Mouse (Mus musculus) CH12.LX (cell line): ENCODE results near the gene Rita1. TPM values are rescaled to one million over a fixed set of nuclear protein-coding genes. Genes with fewer than 3 reads are reported as not detected.

ENCODE experiments used
- DNase-seq: peaks from one replicate; pipeline ENCODE4 v3.0.0-alpha.2; 2013; ENCODE audit errors: extremely low read depth
- H3K27ac ChIP-seq: 2 replicates; pipeline ENCODE4 v1.5.1; 2012; ENCODE audit warnings: low read depth, mild to moderate bottlenecking, control low read depth, moderate library complexity; ENCODE audit not compliant: insufficient read depth
- H3K27me3 ChIP-seq: replicated peaks from 2 replicates; pipeline ENCODE3; 2012; ENCODE audit warnings: inconsistent platforms
- H3K36me3 ChIP-seq, 2 experiments: replicated peaks in 1 of 2; 2 replicates each; pipeline versions ENCODE3 to v1.6.1; 2012; ENCODE audit warnings: inconsistent platforms in 1 of 2, low read length in 1 of 2, mild to moderate bottlenecking in 1 of 2, mixed read lengths in 1 of 2, moderate library complexity in 1 of 2; ENCODE audit not compliant: control insufficient read depth in 1 of 2, insufficient read depth in 1 of 2
- H3K4me1 ChIP-seq, 2 experiments: 2 replicates each; pipeline ENCODE4 v1.6.1; 2012; ENCODE audit warnings: inconsistent platforms in 1 of 2, moderate library complexity in 1 of 2; ENCODE audit not compliant: insufficient read depth in 2 of 2, control insufficient read depth in 1 of 2
- H3K4me2 ChIP-seq: 2 replicates; pipeline ENCODE4 v1.6.1; 2012; ENCODE audit warnings: low read depth, mild to moderate bottlenecking, control low read depth; ENCODE audit not compliant: poor library complexity, insufficient read depth, severe bottlenecking
- H3K4me3 ChIP-seq, 3 experiments: fragments of 150-350 bp in 1 of 3; sonication (generic) in 1 of 3; replicated peaks in 1 of 3; 2 replicates each; pipeline versions ENCODE3 to v1.5.1; 2011 to 2012; ENCODE audit warnings: low read depth in 2 of 3, low read length in 2 of 3, mild to moderate bottlenecking in 2 of 3, moderate library complexity in 2 of 3, control low read depth in 1 of 3, improper control_type of control experiment in 1 of 3, inconsistent platforms in 1 of 3, mixed read lengths in 1 of 3; ENCODE audit not compliant: poor library complexity in 1 of 3
- H3K79me2 ChIP-seq: replicated peaks from 2 replicates; pipeline ENCODE4 v1.6.1; 2012; ENCODE audit warnings: mild to moderate bottlenecking, moderate library complexity; ENCODE audit not compliant: control insufficient read depth, poor library complexity, insufficient read depth, severe bottlenecking; ENCODE audit errors: extremely low read depth
- H3K9ac ChIP-seq: 2 replicates; pipeline ENCODE4 v1.6.1; 2012; ENCODE audit warnings: low read depth, mild to moderate bottlenecking, control low read depth, moderate library complexity; ENCODE audit not compliant: insufficient read depth
- H3K9me3 ChIP-seq: replicated peaks from 2 replicates; pipeline ENCODE3; 2012; ENCODE audit warnings: low read length, inconsistent platforms, mixed read lengths
- BHLHE40 ChIP-seq: IDR thresholded peaks from 2 replicates; pipeline ENCODE4 v1.6.1; 2011; ENCODE audit warnings: mild to moderate bottlenecking, low read depth, low read length, improper control_type of control experiment
- CHD1 ChIP-seq: IDR thresholded peaks from 2 replicates; pipeline ENCODE4 v1.6.1; 2012; ENCODE audit warnings: low read depth, low read length, improper control_type of control experiment, inconsistent platforms
- CHD2 ChIP-seq: IDR thresholded peaks from 2 replicates; pipeline ENCODE4 v1.6.1; 2011; ENCODE audit warnings: low read length, improper control_type of control experiment
- CTCF ChIP-seq, 2 experiments: IDR thresholded peaks in 1 of 2; conservative IDR thresholded peaks in 1 of 2; 2 replicates each; pipeline ENCODE4 v1.5.1; 2011 to 2012; ENCODE audit warnings: low read depth in 2 of 2, low read length in 2 of 2, improper control_type of control experiment in 1 of 2, inconsistent platforms in 1 of 2, mild to moderate bottlenecking in 1 of 2, moderate library complexity in 1 of 2
- E2F4 ChIP-seq: IDR thresholded peaks from 2 replicates; pipeline ENCODE4 v1.6.1; 2011; ENCODE audit warnings: low read depth, low read length, improper control_type of control experiment; ENCODE audit not compliant: insufficient replicate concordance
- ELF1 ChIP-seq: IDR thresholded peaks from 2 replicates; pipeline ENCODE4 v1.6.1; 2014; ENCODE audit warnings: low read depth, mild to moderate bottlenecking, inconsistent platforms, low read length, improper control_type of control experiment
- EP300 ChIP-seq: IDR thresholded peaks from 2 replicates; pipeline ENCODE4 v1.6.1; 2011; ENCODE audit warnings: low read length, improper control_type of control experiment
- ETS1 ChIP-seq: conservative IDR thresholded peaks from 2 replicates; pipeline ENCODE4 v1.6.1; 2012; ENCODE audit warnings: low read depth, mild to moderate bottlenecking, inconsistent platforms, low read length, improper control_type of control experiment, moderate library complexity
- GABPA ChIP-seq: IDR thresholded peaks from 2 replicates; pipeline ENCODE4 v1.6.1; 2012; ENCODE audit warnings: low read depth, low read length, improper control_type of control experiment, inconsistent platforms; ENCODE audit not compliant: insufficient replicate concordance
- HCFC1 ChIP-seq: IDR thresholded peaks from 2 replicates; pipeline ENCODE4 v1.6.1; 2012; ENCODE audit warnings: low read depth, mild to moderate bottlenecking, inconsistent platforms, low read length, improper control_type of control experiment
- IRF4 ChIP-seq: IDR thresholded peaks from 2 replicates; pipeline ENCODE4 v1.6.1; 2014; ENCODE audit warnings: low read depth, mild to moderate bottlenecking, inconsistent platforms, low read length, improper control_type of control experiment
- JUN ChIP-seq: IDR thresholded peaks from 2 replicates; pipeline ENCODE4 v1.6.1; 2011; ENCODE audit warnings: low read depth, mild to moderate bottlenecking, low read length, improper control_type of control experiment, moderate library complexity; ENCODE audit not compliant: insufficient read depth
- JUND ChIP-seq: conservative IDR thresholded peaks from 2 replicates; pipeline ENCODE4 v1.6.1; 2011; ENCODE audit warnings: low read depth, low read length, improper control_type of control experiment
- KAT2A ChIP-seq: IDR thresholded peaks from 2 replicates; pipeline ENCODE4 v1.6.1; 2012; ENCODE audit warnings: low read length, improper control_type of control experiment, inconsistent platforms; ENCODE audit not compliant: insufficient replicate concordance
- MAFK ChIP-seq: IDR thresholded peaks from 2 replicates; pipeline ENCODE4 v1.6.1; 2011; ENCODE audit warnings: low read length, improper control_type of control experiment; ENCODE audit not compliant: insufficient replicate concordance
- MAX ChIP-seq: IDR thresholded peaks from 2 replicates; pipeline ENCODE4 v1.6.1; 2011; ENCODE audit warnings: low read length, improper control_type of control experiment
- MAZ ChIP-seq: IDR thresholded peaks from 2 replicates; pipeline ENCODE4 v1.6.1; 2012; ENCODE audit warnings: low read depth, mild to moderate bottlenecking, inconsistent platforms, low read length, improper control_type of control experiment, moderate library complexity
- MEF2A ChIP-seq: IDR thresholded peaks from 2 replicates; pipeline ENCODE4 v1.6.1; 2014; ENCODE audit warnings: low read depth, mild to moderate bottlenecking, inconsistent platforms, low read length, improper control_type of control experiment, borderline replicate concordance
- MXI1 ChIP-seq: IDR thresholded peaks from 2 replicates; pipeline ENCODE4 v1.6.1; 2011; ENCODE audit warnings: mild to moderate bottlenecking, low read depth, low read length, improper control_type of control experiment
- MYC ChIP-seq: IDR thresholded peaks from 2 replicates; pipeline ENCODE4 v1.6.1; 2011; ENCODE audit warnings: low read depth, mild to moderate bottlenecking, improper control_type of control experiment, low read length
- NELFE ChIP-seq: IDR thresholded peaks from 2 replicates; pipeline ENCODE4 v1.6.1; 2011; ENCODE audit warnings: low read depth, low read length, improper control_type of control experiment
- NRF1 ChIP-seq: IDR thresholded peaks from 2 replicates; pipeline ENCODE4 v1.6.1; 2014; ENCODE audit warnings: low read depth, mild to moderate bottlenecking, inconsistent platforms, low read length, improper control_type of control experiment, moderate library complexity
- PAX5 ChIP-seq: IDR thresholded peaks from 2 replicates; pipeline ENCODE4 v1.6.1; 2012; ENCODE audit warnings: low read length, inconsistent platforms, mixed read lengths
- POLR2A ChIP-seq: IDR thresholded peaks from 2 replicates; pipeline ENCODE4 v1.6.1; 2011; ENCODE audit warnings: low read depth, mild to moderate bottlenecking, improper control_type of control experiment, low read length
- POLR2AphosphoS2 ChIP-seq: IDR thresholded peaks from 2 replicates; pipeline ENCODE4 v1.6.1; 2011; ENCODE audit warnings: low read depth, low read length, improper control_type of control experiment
- RAD21 ChIP-seq: IDR thresholded peaks from 2 replicates; pipeline ENCODE4 v1.6.1; 2011; ENCODE audit warnings: low read depth, mild to moderate bottlenecking, low read length, improper control_type of control experiment, moderate library complexity
- RCOR1 ChIP-seq: conservative IDR thresholded peaks from 2 replicates; pipeline ENCODE4 v1.6.1; 2012; ENCODE audit warnings: low read depth, mild to moderate bottlenecking, inconsistent platforms, low read length, improper control_type of control experiment
- SIN3A ChIP-seq: IDR thresholded peaks from 2 replicates; pipeline ENCODE4 v1.6.1; 2012; ENCODE audit warnings: low read length, improper control_type of control experiment, inconsistent platforms
- SMC3 ChIP-seq: IDR thresholded peaks from 2 replicates; pipeline ENCODE4 v1.6.1; 2011; ENCODE audit warnings: low read depth, low read length, improper control_type of control experiment
- TBP ChIP-seq: conservative IDR thresholded peaks from 2 replicates; pipeline ENCODE4 v1.6.1; 2011; ENCODE audit warnings: low read depth, low read length, improper control_type of control experiment
- TCF12 ChIP-seq: IDR thresholded peaks from 2 replicates; pipeline ENCODE4 v1.6.1; 2014; ENCODE audit warnings: low read depth, mild to moderate bottlenecking, inconsistent platforms, low read length, improper control_type of control experiment
- UBTF ChIP-seq: IDR thresholded peaks from 2 replicates; pipeline ENCODE4 v1.6.1; 2012; ENCODE audit warnings: low read depth, mild to moderate bottlenecking, inconsistent platforms, low read length, improper control_type of control experiment, moderate library complexity
- USF1 ChIP-seq: IDR thresholded peaks from 2 replicates; pipeline ENCODE4 v1.6.1; 2014; ENCODE audit warnings: low read depth, mild to moderate bottlenecking, inconsistent platforms, low read length, improper control_type of control experiment
- USF2 ChIP-seq: conservative IDR thresholded peaks from 2 replicates; pipeline ENCODE4 v1.6.1; 2011; ENCODE audit warnings: low read depth, low read length, improper control_type of control experiment
- ZC3H11A ChIP-seq: IDR thresholded peaks from 2 replicates; pipeline ENCODE4 v1.6.1; 2012; ENCODE audit warnings: low read depth, mild to moderate bottlenecking, inconsistent platforms, low read length, improper control_type of control experiment
- ZKSCAN1 ChIP-seq: IDR thresholded peaks from 2 replicates; pipeline ENCODE4 v1.6.1; 2012; ENCODE audit warnings: low read depth, inconsistent platforms, low read length, improper control_type of control experiment, borderline replicate concordance
- ZMIZ1 ChIP-seq: IDR thresholded peaks from 2 replicates; pipeline ENCODE4 v1.6.1; 2012; ENCODE audit warnings: low read depth, mild to moderate bottlenecking, inconsistent platforms, low read length, improper control_type of control experiment
- ZNF384 ChIP-seq: IDR thresholded peaks from 2 replicates; pipeline ENCODE4 v1.6.1; 2012; ENCODE audit warnings: low read depth, low read length, improper control_type of control experiment, inconsistent platforms
- dilution Hi-C: fragments of 300-500 bp; cut with MboI; formaldehyde crosslinking; loops from 2 replicates; pipeline ENCODE4 v1.14.3; 2020; ENCODE audit warnings: low sequenced_read_pairs; ENCODE audit not compliant: extremely low pct_unique_long_range_greater_than_20kb, extremely low pct_ligation_motif_present
- in situ Hi-C: fragments of 300-500 bp; cut with MboI; formaldehyde crosslinking; loops from 3 replicates; pipeline ENCODE4 v1.14.3; 2019; ENCODE audit warnings: low sequenced_read_pairs, low pct_ligation_motif_present, low pct_unique_long_range_greater_than_20kb, mixed read lengths
- polyA plus RNA-seq: library from polyadenylated mRNA; unstranded; fragments of >175 nt; gene quantifications from 2 replicates; pipeline ENCODE4 v1.2.1, GENCODE M21; 2012; ENCODE audit warnings: low read depth; ENCODE audit not compliant: insufficient read length
- total RNA-seq, 2 experiments: library from RNA; depleted of rRNA; stranded (reverse); fragments of 300-350 nt in 1 of 2; fragments of >200 nt in 1 of 2; gene quantifications; 2 replicates each; pipeline ENCODE4 v1.2.3; 2012 to 2014

Rita1 gene
- total and polyA plus RNA-seq, 3 experiments = 6.3 to 10.2 (median 7.3) TPM

- H3K9me3 ChIP-seq = no peaks in the 10 kb centered on the region
- peak within 1 kb of the TSS; percentile 82 for H3K4me2 ChIP-seq
- DNase-seq = peak; percentile 90
- no peak for TF ChIP-seq MYC
- TF ChIP-seq ZC3H11A = no peak
- TF ChIP-seq RCOR1 = no peak
- TF ChIP-seq POLR2AphosphoS2 = no peak
- TF ChIP-seq JUND = no peak
- no peak for TF ChIP-seq USF1
- peak; percentile 52 for TF ChIP-seq TCF12
- 0 out of 2 replicates have a peak, but pooled peaks have one; percentile 29 for TF ChIP-seq NELFE
- no peak for TF ChIP-seq GABPA
- TF ChIP-seq MAFK = 0 out of 2 replicates have a peak, but pooled peaks have one; percentile 25
- TF ChIP-seq TBP = no peak
- no peak for TF ChIP-seq UBTF
- no peak for TF ChIP-seq E2F4
- TF ChIP-seq ZMIZ1 = no peak
- peak; percentile 14; the same call in 1 of the 2 replicates for TF ChIP-seq SIN3A
- TF ChIP-seq NRF1 = peak; percentile 46; the same call in 1 of the 2 replicates
- TF ChIP-seq ETS1 = 0 out of 2 replicates have a peak, but pooled peaks have one; percentile 10
- TF ChIP-seq ZNF384 = no peak
- TF ChIP-seq USF2 = no peak
- peak; percentile 57 for TF ChIP-seq RAD21
- peak; percentile 85; the same call in 1 of the 2 replicates for TF ChIP-seq MAZ
- peak; percentile 26; the same call in 1 of the 2 replicates for TF ChIP-seq BHLHE40
- TF ChIP-seq KAT2A = no peak
- TF ChIP-seq JUN = no peak
- no peak for TF ChIP-seq ZKSCAN1
- no peak; the same call in 1 of the 2 replicates for TF ChIP-seq HCFC1
- TF ChIP-seq SMC3 = peak; percentile 83
- peak; percentile 52 for TF ChIP-seq POLR2A
- TF ChIP-seq MAX = peak; percentile 61; the same call in 1 of the 2 replicates
- 0 out of 2 replicates have a peak, but pooled peaks have one; percentile 27 for TF ChIP-seq IRF4
- TF ChIP-seq CHD2 = peak; percentile 82
- no peak for TF ChIP-seq CHD1
- TF ChIP-seq PAX5 = no peak
- TF ChIP-seq ELF1 = peak; percentile 46; the same call in 1 of the 2 replicates
- peak; percentile 28 to 88 for TF ChIP-seq CTCF (conservative IDR thresholded peaks at IDR 0.05 in 1 of 2, IDR thresholded peaks at IDR 0.05 in 1 of 2; ENCODE audit: low read depth in 2 of 2, low read length in 2 of 2)
- TF ChIP-seq EP300 = no peak
- no peak for TF ChIP-seq MXI1
- peak; percentile 70 for TF ChIP-seq MEF2A
- H3K36me3 ChIP-seq = peaks cover 0 to 13% of the 10 kb centered on the region in 2 experiments
- peak within 1 kb of the TSS; percentile 36 for H3K27ac ChIP-seq
- peaks cover 31 to 65% of the 10 kb centered on the region in 2 experiments for H3K4me1 ChIP-seq
- H3K4me3 ChIP-seq = peak within 1 kb of the TSS; percentile 83 to 93 (median 88)
- in situ Hi-C loops = no loop called here
- no peaks in the 10 kb centered on the region for H3K79me2 ChIP-seq
- dilution Hi-C loops = no loop called here
- H3K27me3 ChIP-seq = no peaks in the 10 kb centered on the region
- H3K9ac ChIP-seq = peak within 1 kb of the TSS; percentile 75
Measured at GRCm38 (mm10) chr5:120648569-120649373, 36.4 kb upstream of the Rita1 start, which contains the start of gene Rasal1. TSS of gene Rasal1 (plus strand) at chr5:120648812.
